Mouse (Mus musculus): ENCODE data around the gene Arhgef25.

GRCm38 (mm10) chr10:127167614-127168192 lies 22.2 kb downstream of the Arhgef25 start:
- TF ChIP-seq POLR2A (IDR thresholded peaks at IDR 0.05; ENCODE audit: low read depth, low read length) (no peak), CTCF (IDR thresholded peaks at IDR 0.05; ENCODE audit: extremely low read depth, insufficient read length, insufficient replicate concordance, low read depth, low read length) (no peak)

Measured in small intestine, adult 2 months (tissue).